Mouse (Mus musculus) kidney, adult 9 months (tissue): Measurements from ENCODE around the gene Tmprss13.

Experiments
- DNase-seq: peaks from one replicate; pipeline ENCODE4 v3.0.0; 2022

Tmprss13 gene

DNA sequence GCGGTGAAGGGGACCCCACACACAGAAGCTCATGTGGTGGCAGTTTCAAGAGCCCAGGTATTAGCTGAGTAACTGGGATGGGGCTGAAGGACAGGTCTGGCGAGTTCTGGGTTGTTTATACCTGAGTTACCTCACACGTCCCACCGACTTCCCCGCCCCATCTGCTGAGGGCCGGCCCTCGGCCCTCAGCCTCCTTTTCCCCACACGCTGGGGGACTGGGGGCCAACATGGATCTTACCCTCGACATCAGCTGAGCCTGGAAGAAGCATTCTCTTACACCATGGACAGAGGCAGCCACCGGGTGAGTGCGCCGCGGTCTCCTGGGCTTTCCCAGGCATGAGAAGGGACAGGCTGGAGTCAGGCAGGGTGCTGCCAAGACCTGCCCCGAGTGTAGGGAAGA is at the start of gene Tmprss13:
Tmprss13 (plus strand) TSS at position 246 of the 400 bp plus-strand sequence.
- no peak for DNase-seq

DNA sequence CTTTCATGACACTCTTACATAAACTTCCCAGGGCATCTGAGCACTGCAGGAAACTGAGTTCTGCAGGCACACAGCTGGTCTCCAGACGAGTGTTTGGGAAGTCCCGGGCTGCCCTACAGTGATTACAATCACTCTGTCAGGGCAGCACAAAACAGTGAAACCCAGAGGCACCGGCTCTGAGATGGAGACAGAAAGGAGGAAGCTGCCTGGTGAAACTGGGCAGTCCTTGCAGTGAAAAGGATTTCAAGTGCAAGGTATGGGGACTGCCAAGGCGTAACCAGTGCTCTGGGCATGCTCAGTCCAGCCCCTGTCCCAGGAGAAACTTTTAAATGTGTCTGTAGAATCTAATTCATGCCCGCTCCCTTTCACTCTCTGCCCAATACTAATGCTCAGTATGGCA is 46.7 kb upstream of the Tmprss13 start:
- DNase-seq, result no peak

DNA sequence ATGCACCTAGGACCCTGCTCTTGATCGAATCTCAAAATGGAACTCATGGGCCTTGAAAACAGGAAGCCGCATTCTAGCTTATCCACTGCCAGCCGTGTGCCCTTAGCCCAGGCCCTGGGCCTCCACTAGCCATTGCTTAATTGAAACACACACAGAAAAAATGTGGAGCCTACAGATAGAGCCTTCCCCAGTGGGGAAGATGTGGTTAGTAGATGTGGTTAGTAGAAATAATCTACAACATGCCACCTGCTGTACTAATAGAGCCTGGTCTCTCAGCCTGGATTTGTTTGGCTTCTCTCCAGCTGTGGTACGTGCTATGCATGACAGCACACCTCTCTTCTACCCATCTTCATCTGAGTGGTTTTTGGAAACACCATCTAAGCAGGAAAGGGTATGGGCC is 44.7 kb upstream of the Tmprss13 start:
- DNase-seq, result no peak

DNA sequence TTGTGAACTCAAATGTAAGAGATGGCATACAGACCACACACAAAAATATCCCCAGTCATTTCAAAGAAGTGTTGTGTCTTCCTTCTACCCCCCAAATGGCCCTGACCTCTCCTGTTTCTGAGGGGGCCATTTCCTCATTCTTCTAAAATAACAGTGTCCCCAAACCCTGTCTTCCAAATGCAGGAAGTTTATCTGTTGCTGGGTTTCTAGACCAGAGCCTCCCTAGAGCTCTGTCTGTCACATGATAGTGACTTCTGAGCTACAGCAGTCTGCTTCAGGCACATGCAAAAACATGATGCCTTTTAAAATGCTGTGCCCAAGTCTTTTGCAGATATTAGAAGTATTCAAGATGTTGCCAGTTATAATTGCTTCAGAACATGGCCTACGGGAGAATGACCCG is 44.3 kb upstream of the Tmprss13 start:
- DNase-seq, result no peak

DNA sequence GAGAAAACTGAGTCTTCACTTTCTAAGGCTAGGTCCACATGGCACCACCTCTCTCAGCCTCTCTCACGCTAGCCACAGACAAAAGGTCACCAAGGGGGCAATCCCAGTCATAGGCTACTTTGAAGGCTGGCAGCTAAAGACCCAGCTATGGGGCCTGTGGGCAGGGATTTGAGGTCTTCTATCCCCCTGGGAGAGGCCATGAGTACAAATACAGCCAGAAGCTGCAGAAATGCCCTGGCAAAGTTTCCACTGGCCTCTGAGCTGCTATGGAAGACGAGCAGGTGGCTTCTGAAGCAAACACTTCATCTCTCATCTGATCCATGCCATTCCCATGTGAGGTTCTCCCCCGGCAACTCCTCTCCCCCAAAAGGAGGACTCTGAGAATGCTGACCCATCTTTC is 38.8 kb upstream of the Tmprss13 start:
- DNase-seq, result no peak

DNA sequence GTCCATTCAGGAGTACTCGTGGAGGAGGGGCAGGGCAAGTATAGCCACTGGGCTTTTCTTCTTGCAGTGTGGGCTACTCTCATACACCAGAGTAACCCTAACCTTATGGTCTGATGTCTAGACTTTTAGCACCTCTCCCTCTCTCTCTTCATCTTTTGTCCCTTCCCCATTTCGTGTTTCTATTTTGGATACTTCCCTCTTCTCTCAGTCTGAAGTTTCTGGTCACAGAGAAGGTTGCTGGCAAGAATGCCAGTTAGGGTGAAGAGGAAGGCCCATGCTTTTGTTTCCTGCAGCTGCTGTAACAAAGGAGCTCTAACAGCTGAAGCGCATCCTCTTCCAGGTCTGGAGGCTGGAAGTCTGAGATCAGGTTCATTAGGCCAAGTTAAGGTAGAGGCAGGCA is 38.0 kb upstream of the Tmprss13 start:
- DNase-seq, result no peak

DNA sequence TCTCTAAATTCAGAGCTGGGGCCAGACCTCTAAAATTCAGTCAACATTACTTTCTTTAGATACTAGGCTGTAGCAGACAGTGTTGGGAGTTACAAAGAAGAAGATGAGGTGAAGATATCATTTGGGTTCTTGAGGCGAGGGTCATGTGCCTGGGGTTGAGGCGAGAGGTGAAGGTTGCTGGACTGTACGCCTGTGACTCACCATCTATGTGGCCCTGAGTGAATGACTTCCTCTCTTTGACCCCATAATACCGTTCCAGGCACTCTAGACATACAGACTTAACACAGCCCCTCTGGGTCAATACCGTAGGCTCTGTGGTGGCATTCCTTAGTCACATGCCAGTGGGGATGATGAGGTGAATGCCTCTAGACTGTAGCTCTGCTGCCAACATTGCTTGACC is 36.4 kb upstream of the Tmprss13 start:
- no peak for DNase-seq

DNA sequence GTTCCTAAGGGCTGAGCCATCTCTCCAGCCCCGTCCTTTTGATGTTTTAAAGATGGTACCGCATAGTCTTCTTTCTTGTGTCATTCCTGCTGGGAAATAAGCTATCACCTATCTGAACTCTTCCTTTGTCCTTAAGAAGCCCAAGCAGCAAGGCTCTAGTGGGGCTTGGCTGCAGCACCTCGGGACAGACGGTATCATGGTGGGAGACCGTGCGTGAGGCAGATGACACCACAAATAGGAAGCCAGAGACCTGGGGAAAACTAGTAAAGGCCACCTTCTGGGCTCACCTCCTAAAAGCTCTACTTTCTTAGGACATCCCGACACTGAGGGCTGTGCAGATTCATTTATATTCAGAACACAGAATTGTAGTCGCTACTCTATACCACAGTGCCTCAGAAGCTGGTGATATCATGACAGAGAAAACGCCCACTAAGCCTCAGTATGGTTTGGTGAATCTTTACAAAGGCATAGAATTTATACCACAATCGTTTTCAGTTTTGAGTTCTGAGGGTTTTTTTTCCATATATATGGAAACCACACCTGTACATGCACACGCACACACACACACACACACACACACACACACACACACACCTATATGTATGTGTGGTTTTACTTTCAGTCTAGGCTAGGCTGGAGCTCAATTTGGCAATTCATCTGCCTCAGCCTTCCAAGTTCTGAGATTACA is 27.3 kb upstream of the Tmprss13 start:
- DNase-seq, result no peak

DNA sequence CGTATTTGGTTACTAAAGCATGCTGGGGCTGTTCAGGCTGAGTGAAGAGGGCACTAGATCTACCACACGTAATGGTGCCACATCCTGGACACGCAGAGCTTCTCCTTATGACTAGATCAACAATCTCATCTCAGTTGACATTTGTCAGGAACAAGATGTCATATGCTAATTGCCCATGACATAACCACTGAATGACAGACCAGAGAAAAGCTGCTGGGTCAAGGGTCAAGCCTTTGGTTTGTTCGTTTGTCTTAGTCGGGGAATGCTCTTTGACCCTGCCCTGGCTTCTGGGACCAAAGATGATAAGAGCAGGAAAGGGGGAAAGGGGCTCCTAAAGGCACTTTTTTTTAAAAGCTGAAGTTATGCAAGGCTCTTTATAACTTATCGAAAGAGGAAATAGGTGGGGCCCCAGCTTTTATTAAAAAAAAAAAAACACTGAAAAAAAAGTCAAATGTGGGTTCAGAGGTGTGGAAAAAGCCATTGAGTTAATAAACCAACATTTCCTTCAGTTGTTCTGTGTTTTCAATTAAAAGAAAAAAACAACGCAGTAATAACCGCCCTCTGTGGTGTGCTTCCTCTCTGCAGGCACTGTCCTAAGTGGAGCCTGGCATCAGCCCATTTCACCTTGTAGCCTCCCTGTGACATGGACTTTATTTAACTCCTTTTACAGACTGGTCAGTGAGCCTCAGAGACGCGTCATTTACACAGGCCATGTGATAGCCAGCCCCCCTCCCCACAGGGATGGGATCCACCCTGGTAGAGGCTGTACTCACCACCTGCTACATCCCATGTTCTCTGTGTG is 24.5 kb upstream of the Tmprss13 start:
- peak; percentile 20 for DNase-seq

DNA sequence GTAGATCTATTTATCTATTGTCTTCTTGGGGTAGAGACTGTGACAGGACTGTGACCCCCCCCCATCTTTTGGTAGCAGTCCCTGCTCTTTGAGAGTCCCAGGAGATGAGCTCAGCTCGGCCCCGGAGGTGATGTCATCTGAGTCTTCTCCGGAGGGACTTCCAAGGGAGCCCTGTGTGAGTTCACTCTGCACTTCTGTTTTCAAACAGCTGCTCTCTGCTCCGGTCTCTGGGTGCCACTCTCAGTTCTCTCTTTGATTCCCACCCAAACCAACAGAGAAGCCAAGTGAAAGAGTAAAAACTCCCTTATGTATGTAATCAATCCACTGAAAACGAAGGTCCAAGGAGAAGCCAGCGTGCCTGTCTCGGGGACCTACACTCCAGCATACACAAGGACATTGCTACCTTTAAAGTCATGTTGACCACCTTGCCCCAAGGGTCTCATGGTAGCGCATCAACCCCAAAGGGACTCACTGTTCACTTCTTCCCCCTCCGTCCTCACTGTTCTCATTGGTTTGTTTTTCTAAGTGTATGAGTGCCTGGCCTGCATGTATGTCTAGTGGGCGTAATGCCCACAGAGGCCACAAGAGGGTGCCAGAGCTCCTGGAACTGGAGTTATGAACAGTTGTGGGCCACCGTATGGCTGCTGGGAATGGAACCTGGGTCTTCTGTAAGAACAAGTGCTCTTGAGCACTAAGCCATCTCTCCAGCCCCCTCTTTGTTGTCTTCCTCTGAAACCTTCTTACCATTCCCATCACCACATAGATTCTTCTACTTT is 19.5 kb upstream of the Tmprss13 start:
- DNase-seq, result peak; percentile 40

DNA sequence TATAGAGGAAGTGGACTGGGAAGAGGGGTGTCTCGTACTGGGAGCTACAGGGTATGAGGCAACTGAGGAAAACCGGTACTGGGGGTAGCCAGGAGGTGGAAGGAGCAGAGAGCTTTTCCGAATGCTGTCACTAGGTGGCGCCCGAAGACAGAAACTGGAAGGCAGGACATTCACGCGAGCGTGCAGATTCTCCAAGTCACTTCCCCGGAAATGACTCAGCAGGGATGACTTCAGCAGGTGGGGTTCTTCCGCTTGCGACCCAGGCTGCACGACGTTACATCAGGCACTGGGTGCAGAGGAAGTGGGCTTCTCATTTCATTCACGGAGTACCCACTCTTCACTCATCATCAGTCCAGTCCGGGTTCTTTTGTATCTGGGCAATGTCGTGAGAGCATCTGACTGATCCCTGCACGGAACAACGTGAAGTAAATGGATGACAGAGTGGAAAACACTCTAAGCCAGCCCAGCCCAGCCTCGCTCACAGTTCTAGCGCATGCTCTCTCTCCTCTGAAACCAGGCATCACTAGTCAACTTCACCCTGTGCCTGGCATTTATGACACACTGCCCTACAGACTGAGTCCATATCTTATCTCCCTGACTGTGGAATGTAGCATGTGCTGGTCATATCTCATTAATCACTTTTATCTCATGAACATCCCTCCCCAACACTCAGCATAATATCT is 18.3 kb upstream of the Tmprss13 start:
- DNase-seq, result peak; percentile 96

DNA sequence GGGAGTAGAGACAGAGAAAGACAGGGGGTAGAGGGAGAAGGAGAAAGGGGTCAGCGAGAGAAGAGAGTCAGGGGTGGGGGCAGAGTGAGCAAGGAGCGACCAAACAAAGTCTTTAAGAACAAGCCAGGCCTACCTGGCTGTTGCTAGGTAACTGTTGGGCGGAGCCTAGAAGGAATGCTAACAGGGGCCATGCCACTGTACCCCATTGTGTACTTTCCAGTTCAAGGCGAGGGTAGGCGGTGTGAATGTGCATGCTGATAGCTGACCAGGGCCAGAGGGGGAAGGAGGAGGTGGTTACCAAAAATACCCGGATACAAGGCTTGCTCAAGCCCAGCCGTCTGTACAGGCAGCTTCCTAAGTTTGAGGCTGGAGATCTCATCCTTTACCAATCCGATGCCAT is 17.1 kb upstream of the Tmprss13 start:
- DNase-seq, result no peak

DNA sequence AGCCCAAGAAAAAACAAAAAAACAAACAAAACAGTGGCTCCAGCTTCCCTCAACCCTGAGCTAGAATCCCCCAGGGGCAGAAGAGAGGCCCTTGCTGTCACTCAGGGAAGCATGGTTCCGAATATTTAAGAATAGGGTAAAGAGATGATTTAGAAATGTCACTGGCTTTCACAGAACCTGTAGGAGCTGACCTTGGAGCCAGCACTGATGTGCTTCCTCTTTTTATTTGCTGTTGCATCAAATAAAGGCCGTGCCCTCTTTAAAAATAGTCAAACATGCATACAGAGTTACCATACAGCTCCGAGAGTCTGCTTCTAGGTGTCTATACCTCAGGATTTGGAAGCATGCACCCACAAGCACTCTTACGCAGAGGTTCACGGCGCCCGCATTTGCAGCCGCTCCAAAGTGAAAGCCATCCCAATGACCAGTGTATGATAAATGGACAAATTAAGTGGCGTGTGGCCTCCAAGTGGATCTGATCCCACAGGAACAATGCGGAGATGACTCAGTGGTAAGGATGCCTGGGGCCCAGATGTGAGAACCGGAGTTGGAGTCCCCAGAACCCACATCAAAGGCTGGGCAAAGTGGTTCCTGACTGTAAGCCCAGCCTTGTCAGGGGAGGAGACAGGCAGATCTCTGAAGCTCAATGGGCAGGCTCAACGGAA is 12.0 kb upstream of the Tmprss13 start:
- DNase-seq, result no peak

DNA sequence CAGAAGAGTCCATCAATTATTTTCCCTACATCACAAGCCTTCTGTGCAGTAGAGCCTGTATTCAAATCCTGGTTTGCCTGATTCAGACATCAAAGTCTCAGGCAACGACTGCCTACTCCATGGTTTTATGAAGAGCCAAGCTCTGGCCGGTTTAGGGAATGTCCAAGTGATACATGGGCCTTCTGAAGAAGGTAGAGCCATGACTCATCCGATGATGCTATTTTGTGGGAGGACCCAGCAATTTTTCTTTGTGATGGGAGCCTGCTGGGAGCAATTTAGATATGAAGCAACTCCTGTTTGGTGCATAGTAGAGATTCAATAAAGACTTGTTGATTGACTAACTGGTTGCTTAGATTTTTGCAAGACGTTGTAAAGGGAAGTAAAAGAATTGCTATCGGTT is 10.4 kb upstream of the Tmprss13 start:
- no peak for DNase-seq

DNA sequence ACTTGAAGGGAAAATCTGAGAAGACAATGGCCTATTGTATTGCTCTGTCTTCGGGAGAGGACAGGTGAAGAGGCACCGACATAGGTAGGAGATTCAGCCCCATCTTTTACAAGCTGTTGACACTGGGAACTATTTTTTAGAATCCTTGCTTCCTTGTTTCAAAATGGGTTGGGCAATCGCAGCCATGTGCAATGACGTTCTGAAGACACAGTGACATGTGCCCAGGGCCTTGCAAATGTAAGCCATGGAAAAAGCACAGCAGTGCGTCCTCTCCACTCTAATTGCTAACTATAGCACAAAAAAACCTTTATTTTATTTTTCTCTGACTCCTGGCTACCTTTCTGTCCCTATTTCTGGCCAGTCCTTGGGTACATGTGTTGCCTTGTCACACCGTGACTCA is 7.0 kb upstream of the Tmprss13 start:
- no peak for DNase-seq

DNA sequence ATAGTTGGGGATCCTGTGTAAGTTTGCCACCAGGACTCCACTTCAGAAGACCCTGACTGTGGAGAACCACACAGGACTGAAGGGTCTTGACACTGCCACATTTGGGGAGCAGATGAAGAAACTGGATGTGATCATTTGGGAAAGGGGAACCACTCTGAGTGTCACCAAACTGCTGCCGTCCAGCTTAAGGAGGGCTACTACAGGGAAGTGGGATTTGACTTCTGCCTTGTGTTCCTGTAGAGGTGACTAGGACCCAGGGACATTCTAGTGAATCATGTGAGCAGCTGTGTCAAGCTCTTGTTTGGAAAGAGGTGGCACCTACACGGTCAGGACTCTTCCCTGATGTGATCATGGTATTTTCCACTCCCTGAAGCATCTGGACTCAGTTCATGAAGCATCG is 5.0 kb upstream of the Tmprss13 start:
- no peak for DNase-seq

DNA sequence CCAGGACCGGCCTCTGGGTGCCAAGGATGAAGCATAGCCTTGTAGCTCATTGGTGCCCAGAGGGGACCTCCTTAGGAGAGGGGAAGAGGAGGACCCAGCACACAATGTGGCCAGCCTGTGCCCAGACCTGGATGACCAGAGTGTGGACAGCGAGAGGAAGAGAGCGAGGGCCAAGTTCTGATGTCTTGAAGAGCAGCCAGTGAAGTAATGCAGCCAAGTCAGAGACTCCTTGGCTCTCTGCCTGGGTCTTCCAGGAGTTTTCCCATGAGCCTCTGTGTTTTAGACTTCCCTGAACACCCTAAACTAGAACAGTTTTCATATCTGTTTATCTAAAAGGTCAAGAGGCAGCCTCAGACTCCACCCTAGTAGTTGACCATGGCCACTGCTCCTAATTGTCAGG is 1.3 kb upstream of the Tmprss13 start:
- DNase-seq, result peak; percentile 44

DNA sequence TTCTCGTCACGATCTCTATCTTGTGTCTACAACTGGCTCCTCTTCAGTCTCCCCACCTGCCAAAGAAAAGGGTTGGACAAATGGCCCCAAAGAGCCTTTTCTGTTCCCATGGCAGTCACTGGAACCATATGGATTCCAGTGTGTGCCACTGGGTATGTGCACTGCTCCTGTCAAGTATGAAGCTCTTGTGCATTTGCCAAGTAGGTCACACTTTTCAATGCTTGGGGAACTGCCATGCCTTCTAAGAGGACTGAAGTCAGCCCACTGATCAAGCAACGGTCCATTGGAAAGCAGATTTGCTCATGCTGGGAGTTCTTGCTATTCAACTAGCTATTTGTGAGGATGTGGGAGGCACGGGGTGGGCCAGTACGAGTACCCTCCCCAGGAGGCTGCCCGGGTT is 2.6 kb downstream of the Tmprss13 start:
- no peak for DNase-seq

DNA sequence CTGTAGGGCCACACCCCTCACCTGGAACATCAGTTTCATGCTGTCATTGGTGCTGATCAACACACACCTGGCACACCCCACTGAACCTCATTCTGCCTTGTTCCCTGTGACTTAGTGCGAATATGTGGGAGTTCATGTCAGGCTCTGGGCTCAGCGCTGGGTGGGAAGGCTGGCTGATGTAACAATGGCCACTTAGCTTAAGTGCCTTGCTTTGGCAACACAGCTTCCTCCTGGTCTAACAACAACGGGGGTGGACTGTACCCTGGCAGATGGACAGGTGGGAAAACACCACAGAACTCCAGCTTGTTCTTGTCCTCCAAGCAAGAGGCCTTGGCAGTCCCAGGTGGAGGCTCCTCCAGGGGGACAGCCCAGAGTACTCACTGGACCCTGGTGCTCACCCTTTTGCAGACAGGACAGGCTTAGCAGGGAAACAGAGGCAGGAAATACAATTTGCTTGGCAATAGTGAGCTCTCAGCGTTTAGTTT is 3.1 kb downstream of the Tmprss13 start:
- no peak for DNase-seq

DNA sequence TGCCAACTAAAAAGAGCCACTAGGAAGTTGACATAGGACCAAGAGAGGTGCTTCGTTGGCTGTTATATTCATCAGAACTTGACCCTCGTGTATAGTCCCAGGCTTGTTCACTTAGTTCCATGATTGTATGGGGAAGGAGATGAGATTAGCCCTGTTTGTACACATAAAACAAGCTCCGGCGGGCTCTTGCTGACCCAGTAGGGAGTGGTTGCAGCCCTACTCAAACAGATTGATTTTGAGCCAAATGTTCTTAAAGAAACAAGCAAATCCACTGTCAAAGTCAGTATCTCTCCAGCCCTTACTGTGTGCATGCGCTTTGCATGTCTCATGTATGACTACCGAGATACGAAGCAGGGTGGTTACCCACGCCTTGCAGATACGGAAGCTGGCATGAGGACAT is 7.5 kb downstream of the Tmprss13 start:
- DNase-seq, result no peak

DNA sequence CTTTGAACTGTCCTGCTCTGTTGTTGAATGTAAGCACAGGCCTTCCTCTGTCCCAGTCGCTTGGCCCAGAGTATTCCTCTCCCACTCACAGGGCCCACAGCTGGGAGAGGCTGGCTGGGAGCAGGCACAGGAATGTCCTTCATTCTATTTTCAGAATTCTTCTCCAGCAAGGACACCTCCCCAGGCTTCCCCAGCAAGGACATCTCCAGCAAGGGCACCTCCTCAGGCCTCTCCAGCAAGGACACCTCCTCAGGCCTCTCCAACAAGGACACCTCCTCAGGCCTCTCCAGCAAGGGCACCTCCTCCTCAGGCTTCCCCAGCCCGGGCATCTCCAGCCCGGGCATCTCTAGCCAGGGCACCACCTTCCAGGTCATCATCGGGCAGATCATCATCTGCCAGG is 9.4 kb downstream of the Tmprss13 start:
- no peak for DNase-seq

DNA sequence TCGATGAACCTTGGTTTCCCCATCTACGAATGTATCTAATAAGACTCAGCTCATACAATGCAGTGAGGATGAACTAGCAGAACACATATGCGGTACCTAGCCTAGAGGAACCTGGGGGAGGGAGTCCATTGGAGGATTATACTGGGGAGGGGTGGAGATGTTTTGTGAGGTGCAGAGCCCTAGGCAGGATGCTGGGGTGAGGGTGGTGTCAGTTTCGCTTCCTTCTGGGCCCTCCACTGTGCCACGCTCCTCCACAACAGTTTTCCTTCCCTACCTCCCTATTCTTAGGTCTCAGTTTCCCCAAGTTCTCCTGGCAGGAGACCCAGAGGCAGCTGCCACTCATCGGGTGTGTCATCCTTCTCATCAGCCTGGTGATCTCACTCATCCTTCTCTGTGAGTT is 10.7 kb downstream of the Tmprss13 start:
- no peak for DNase-seq

DNA sequence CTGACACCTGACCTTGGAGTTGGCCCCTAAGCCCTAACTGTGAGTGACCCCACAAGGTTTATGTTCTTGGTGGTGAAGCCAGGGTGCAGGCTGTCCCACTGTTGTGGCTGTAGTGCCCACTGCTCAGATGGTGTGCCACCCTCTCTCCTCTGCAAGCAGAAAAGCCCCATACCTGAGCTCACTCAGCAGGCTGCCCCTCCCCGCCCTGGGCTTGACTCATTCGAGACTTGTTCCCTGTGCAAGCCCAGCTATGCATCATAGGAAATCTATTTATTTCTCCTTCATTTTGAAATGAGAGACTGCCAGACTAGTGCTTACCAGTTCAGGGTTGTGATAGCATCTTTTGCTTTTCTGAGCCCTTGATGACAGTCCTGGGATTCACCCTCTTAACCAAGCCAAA is 18.5 kb downstream of the Tmprss13 start:
- no peak for DNase-seq
